Mouse (Mus musculus) heart, adult 2 months (tissue): ENCODE results near the gene Cavin2. TPM values are rescaled to one million over a fixed set of nuclear protein-coding genes. Genes with fewer than 3 reads are reported as not detected.

ENCODE experiments used
- DNase-seq, 2 experiments: peaks; one replicate each; pipeline ENCODE4 v3.0.0; 2021
- H3K27ac ChIP-seq: fragments of 200-600 bp; 2 replicates; pipeline ENCODE4 v1.8.1; 2022
- H3K27me3 ChIP-seq: fragments of 200-500 bp; 2 replicates; pipeline ENCODE4 v1.6.1; 2012; ENCODE audit warnings: mild to moderate bottlenecking, low read length, inconsistent platforms, mixed read lengths; ENCODE audit not compliant: control insufficient read depth, insufficient read depth
- H3K36me3 ChIP-seq: fragments of 200-500 bp; 2 replicates; pipeline ENCODE4 v1.6.1; 2012; ENCODE audit warnings: low read length, inconsistent platforms; ENCODE audit not compliant: control insufficient read depth, insufficient read depth
- H3K4me1 ChIP-seq: fragments of 200-500 bp; 2 replicates; pipeline ENCODE4 v1.6.1; 2011; ENCODE audit warnings: low read length; ENCODE audit not compliant: control insufficient read depth, insufficient read depth
- H3K4me3 ChIP-seq: fragments of 200-600 bp; 2 replicates; pipeline ENCODE4 v1.8.1; 2022
- H3K79me2 ChIP-seq: fragments of 200-500 bp; replicated peaks from 2 replicates; pipeline ENCODE4 v1.6.1; 2012; ENCODE audit warnings: mild to moderate bottlenecking, inconsistent platforms, low read length, moderate library complexity, mixed read lengths; ENCODE audit not compliant: control insufficient read depth, insufficient read depth
- H3K9ac ChIP-seq: fragments of 200-500 bp; 2 replicates; pipeline ENCODE4 v1.6.1; 2012; ENCODE audit warnings: low read depth, mild to moderate bottlenecking, control low read depth, inconsistent platforms, low read length, mixed read lengths
- CTCF ChIP-seq: fragments of 200-600 bp; IDR thresholded peaks from 2 replicates; pipeline ENCODE4 v1.8.1; 2022; ENCODE audit warnings: antibody characterized with exemption, mild to moderate bottlenecking, moderate library complexity
- EP300 ChIP-seq: fragments of 200-500 bp; IDR thresholded peaks from 2 replicates; pipeline ENCODE4 v1.6.1; 2011; ENCODE audit warnings: low read depth, low read length, control low read depth; ENCODE audit not compliant: insufficient read depth
- POLR2A ChIP-seq: fragments of 200-500 bp; IDR thresholded peaks from 2 replicates; pipeline ENCODE4 v1.6.1; 2011; ENCODE audit warnings: mild to moderate bottlenecking, low read depth, low read length, control low read depth; ENCODE audit not compliant: insufficient read depth
- WGBS: fragments of 180-500 bp; shearing (Covaris S2); methylation state at CpG from one replicate; pipeline ENCODE4 v1.1.7; 2018; 5-methylcytosine and 5-hydroxymethylcytosine counted together
- intact Hi-C: fragments of 180-260 bp; cut with DNase I; formaldehyde crosslinking; loops from one replicate; pipeline ENCODE4 v1.15.1; 2025
- long read RNA-seq: library from polyadenylated mRNA; stranded (forward); transcript quantifications from one replicate; pipeline ENCODE4 v2.0.0, GENCODE M21; 2021
- polyA plus RNA-seq: library from polyadenylated mRNA; depleted of rRNA; stranded (reverse); fragments of >200 nt; gene quantifications from 2 replicates; pipeline ENCODE4 v1.2.3, GENCODE M21; 2012; rRNA removed
- total RNA-seq, 2 experiments: library from RNA; stranded (reverse); gene quantifications; 2 replicates each; pipeline ENCODE4 v1.2.3; 2021

Gene Cavin2
- total RNA-seq (100 to 1,000 TPM; 119 to 122 TPM), polyA plus RNA-seq (72.1 and 97.0 TPM in 2 replicates)
- long read RNA-seq, transcript Cavin2-201 (2 exons, 3,055 nt), result major isoform, 278 of 389 reads
- long read RNA-seq, partial matches to known transcripts, result 105 of 389 reads
- long read RNA-seq, other reads (novel, unspliced or antisense), result 6 of 389 reads

DNA sequence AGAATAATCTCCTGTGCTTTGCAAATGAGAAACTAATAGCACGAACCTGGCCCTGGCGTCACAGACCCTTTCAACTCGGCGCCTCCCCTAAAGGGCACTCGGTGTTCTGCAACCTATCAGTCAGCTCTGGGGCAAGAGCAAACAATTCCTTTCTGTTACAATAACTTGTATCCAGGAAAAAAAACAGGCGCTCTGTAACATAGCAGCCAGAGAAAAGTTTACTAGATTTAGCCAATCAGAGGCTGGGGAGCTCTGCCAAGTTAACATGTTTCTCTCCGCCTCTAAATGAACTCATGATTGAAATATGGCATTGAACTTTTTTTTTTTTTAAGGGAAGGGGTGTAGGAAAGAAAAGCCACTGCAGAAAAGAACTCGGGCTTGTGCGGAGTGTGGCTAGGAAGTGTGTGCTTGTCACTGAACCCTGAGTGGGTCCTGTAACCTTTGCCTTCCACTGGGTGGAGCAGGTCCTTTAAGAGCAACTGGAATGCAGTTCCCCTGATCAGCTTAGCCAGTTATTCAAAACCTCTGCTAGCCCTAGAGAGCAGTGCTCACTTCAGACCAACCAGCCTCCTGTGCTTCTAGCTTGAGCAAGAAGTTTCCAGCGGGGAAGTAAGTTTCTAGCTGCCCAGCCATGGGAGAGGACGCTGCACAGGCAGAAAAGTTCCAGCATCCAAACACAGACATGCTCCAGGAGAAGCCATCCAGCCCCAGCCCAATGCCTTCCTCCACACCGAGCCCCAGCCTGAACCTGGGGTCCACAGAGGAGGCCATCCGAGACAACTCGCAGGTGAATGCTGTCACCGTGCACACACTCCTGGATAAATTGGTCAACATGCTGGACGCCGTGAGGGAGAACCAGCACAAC is at the start of gene Cavin2:
Gene Cavin2 (plus strand): TSS at position 372 of the 865 bp plus-strand sequence.
- 4% methylated on average over 17 of the region's 17 CpGs for WGBS
- intact Hi-C loops, result loop anchor here (1.0 to 2.0 kb wide), 2 partner anchors 24 to 182 kb away; no protein-coding TSS in a partner anchor

DNA sequence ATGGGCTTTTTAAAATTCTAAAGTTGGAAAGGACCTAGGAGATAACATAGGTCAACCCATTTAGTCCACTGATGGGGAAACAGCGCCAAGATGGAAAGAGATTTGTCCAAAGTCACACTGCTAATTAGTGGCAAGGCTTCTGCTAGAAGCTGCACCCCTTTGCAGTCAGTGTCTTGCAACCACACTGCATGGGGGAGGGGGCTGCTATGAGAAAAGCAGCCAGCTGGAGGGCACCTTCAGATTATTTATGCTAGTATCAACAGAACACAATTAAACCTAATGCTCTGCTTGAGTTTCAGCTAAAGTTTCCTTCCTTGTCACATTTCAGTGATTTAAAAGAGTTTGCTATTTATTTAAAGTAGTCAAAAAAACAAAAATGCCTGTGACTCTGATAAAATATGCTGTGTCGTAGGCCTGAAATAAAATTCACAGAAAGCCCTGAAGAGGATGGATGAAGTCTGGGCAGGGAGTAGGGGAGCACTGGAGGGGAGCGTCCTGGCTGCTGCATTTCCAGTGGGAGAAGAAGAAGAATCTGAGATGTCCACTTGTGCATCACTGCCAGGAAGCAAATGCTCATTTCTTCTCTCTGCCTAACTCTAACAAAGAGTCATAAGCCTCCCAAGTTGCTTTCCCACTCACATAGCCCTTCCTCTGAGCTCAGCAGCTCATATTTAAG is 47.5 kb upstream of the Cavin2 start:
- H3K4me3 ChIP-seq, result no peak overlapping the region
- H3K79me2 ChIP-seq, result no peaks in the 10 kb centered on the region
- DNase-seq, result no peak
- intact Hi-C loops, result loop anchor here (5.0 kb wide), 1 partner anchor 34 kb away; no protein-coding TSS in a partner anchor
- no peak overlapping the region for H3K27ac ChIP-seq
- H3K9ac ChIP-seq, result no peak overlapping the region
- peaks cover 3% of the 10 kb centered on the region; the same call in 1 of the 2 replicates for H3K36me3 ChIP-seq
- H3K4me1 ChIP-seq, result peaks cover 4% of the 10 kb centered on the region
- 88% methylated on average over 3 of the region's 3 CpGs for WGBS
- no peaks in the 10 kb centered on the region for H3K27me3 ChIP-seq
- TF ChIP-seq POLR2A (no peak), EP300 (no peak), CTCF (no peak)

More for the DNA sequence above, at the start of gene Cavin2:
- peak within 1 kb of the TSS; percentile 82 for H3K4me3 ChIP-seq
- peaks cover 19% of the 10 kb centered on the region for H3K36me3 ChIP-seq
- no peaks in the 10 kb centered on the region for H3K27me3 ChIP-seq
- peaks cover 3% of the 10 kb centered on the region for H3K4me1 ChIP-seq
- peak within 1 kb of the TSS; percentile 97 for H3K27ac ChIP-seq
- TF ChIP-seq CTCF, result peak; percentile 58
- peak; percentile 93 for TF ChIP-seq POLR2A
- peak; percentile 89 for TF ChIP-seq EP300
- DNase-seq, result peak; percentile 75 to 84
- peaks cover 3% of the 10 kb centered on the region; the same call in 1 of the 2 replicates for H3K79me2 ChIP-seq
- peak within 1 kb of the TSS; percentile 94 for H3K9ac ChIP-seq

- H3K4me3 ChIP-seq, result no peak overlapping the region
- TF ChIP-seq EP300 (no peak), CTCF (no peak), POLR2A (no peak)
- no peak overlapping the region for H3K9ac ChIP-seq
- WGBS, result 81% methylated on average over 3 of the region's 3 CpGs
- peaks cover 4% of the 10 kb centered on the region for H3K4me1 ChIP-seq
- no peak overlapping the region for H3K27ac ChIP-seq
- H3K27me3 ChIP-seq, result no peaks in the 10 kb centered on the region
- peaks cover 3% of the 10 kb centered on the region; the same call in 1 of the 2 replicates for H3K36me3 ChIP-seq
- no peak for DNase-seq
- intact Hi-C loops, result loop anchor here (5.0 kb wide), 1 partner anchor 36 kb away; no protein-coding TSS in a partner anchor
- H3K79me2 ChIP-seq, result no peaks in the 10 kb centered on the region
Measured at GRCm38 (mm10) chr1:51243294-51243693, 45.6 kb upstream of the Cavin2 start.

DNA sequence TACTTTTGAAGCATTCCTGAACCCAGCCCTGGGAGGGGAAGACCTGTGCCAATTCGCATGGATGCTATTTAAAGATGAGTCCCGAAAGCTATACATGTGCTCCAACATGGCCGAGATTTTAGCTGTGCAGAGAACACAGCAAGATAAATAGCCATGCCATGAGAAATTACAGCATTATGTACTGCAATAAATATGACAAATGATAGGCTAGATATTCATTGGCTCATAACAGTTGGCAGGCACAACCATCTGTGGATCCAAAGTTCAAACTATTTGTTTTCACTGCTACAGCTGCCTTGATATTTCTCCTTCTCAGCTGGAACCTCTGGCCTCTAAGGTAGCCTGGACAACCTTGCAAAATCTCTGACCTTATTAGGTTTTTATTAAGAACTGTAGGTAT is 45.1 kb upstream of the Cavin2 start:
- H3K9ac ChIP-seq, result no peak overlapping the region
- peaks cover 3% of the 10 kb centered on the region; the same call in 1 of the 2 replicates for H3K36me3 ChIP-seq
- H3K4me3 ChIP-seq, result no peak overlapping the region
- peaks cover 4% of the 10 kb centered on the region for H3K4me1 ChIP-seq
- TF ChIP-seq CTCF (no peak), EP300 (no peak), POLR2A (no peak)
- no peaks in the 10 kb centered on the region for H3K27me3 ChIP-seq
- H3K79me2 ChIP-seq, result no peaks in the 10 kb centered on the region
- intact Hi-C loops, result loop anchor here (5.0 kb wide), 1 partner anchor 37 kb away; no protein-coding TSS in a partner anchor
- 76% methylated on average over 3 of the region's 3 CpGs for WGBS
- no peak for DNase-seq
- H3K27ac ChIP-seq, result no peak overlapping the region

- no peaks in the 10 kb centered on the region for H3K27me3 ChIP-seq
- intact Hi-C loops, result loop anchor here (1.0 kb wide), 1 partner anchor 20 kb away; no protein-coding TSS in a partner anchor
- H3K27ac ChIP-seq, result peak overlapping the region; percentile 58
- peaks cover 4% of the 10 kb centered on the region for H3K4me1 ChIP-seq
- 35% methylated on average over 3 of the region's 3 CpGs for WGBS
- no peaks in the 10 kb centered on the region for H3K79me2 ChIP-seq
- DNase-seq, result peak in 1 of 2 experiments; percentile 42
- H3K4me3 ChIP-seq, result no peak overlapping the region
- no peak overlapping the region for H3K9ac ChIP-seq
- H3K36me3 ChIP-seq, result peaks cover 3% of the 10 kb centered on the region; the same call in 1 of the 2 replicates
- 0 out of 2 replicates have a peak, but pooled peaks have one; percentile 24 for TF ChIP-seq POLR2A
- peak; percentile 70; the same call in 1 of the 2 replicates for TF ChIP-seq EP300
- TF ChIP-seq CTCF, result no peak
Measured at GRCm38 (mm10) chr1:51245381-51245780, 43.5 kb upstream of the Cavin2 start.
